Mouse (Mus musculus): ENCODE measurements around the gene Gpatch3. TPM values are rescaled to one million over a fixed set of nuclear protein-coding genes. Genes with fewer than 3 reads are reported as not detected.
A peak's percentile ranks its signal among the peaks of the same experiment; 100 is the strongest.

The Gpatch3 gene
- polyA plus RNA-seq, 1 experiment from 2014 or later = 6.2 TPM

- H3K36me3 ChIP-seq (replicated peaks; ENCODE audit: control insufficient read depth, insufficient read depth) = peaks cover 16% of the 10 kb centered on the region
- H3K27ac ChIP-seq = no peak overlapping the region
- H3K4me3 ChIP-seq (replicated peaks; ENCODE audit: low read length) = peak overlapping the region; percentile 39
- H3K4me1 ChIP-seq (replicated peaks; ENCODE audit: control insufficient read depth, insufficient read depth, low read length) = no peaks in the 10 kb centered on the region
- H3K9ac ChIP-seq = peak overlapping the region; percentile 33; the same call in 1 of the 2 replicates
- ATAC-seq (ENCODE audit: low FRiP score) (no peak), DNase-seq (ENCODE audit: low spot score) (no peak)
- H3K9me3 ChIP-seq (ENCODE audit: control insufficient read depth, low read length) = no peaks in the 10 kb centered on the region
- WGBS = 17% methylated on average over 9 of the region's 9 CpGs
- H3K27me3 ChIP-seq (ENCODE audit: control insufficient read depth, insufficient read depth, low read length) = peaks cover 57% of the 10 kb centered on the region
- H3K4me2 ChIP-seq (replicated peaks) = peak overlapping the region; percentile 70
Measured at GRCm38 (mm10) chr4:133600306-133600705, 25.8 kb downstream of the Gpatch3 start.

- WGBS = 3% methylated on average over 16 of the region's 16 CpGs
- H3K4me2 ChIP-seq (replicated peaks) = peak within 1 kb of the TSS; percentile 17
- no peaks in the 10 kb centered on the region for H3K4me1 ChIP-seq (replicated peaks; ENCODE audit: control insufficient read depth, insufficient read depth, low read length)
- H3K27ac ChIP-seq = no peak within 1 kb of the TSS
- H3K36me3 ChIP-seq (replicated peaks; ENCODE audit: control insufficient read depth, insufficient read depth) = peaks cover 31% of the 10 kb centered on the region
- H3K9me3 ChIP-seq (ENCODE audit: control insufficient read depth, low read length) = no peaks in the 10 kb centered on the region
- no peak for DNase-seq (ENCODE audit: low spot score)
- no peak within 1 kb of the TSS for H3K4me3 ChIP-seq (replicated peaks; ENCODE audit: low read length)
- H3K27me3 ChIP-seq (ENCODE audit: control insufficient read depth, insufficient read depth, low read length) = peaks cover 57% of the 10 kb centered on the region
- no peak for ATAC-seq (ENCODE audit: low FRiP score)
- H3K9ac ChIP-seq = no peak within 1 kb of the TSS
Measured at GRCm38 (mm10) chr4:133601721-133602218, 27.2 kb downstream of the Gpatch3 start, which contains the start of gene Sfn. TSS of gene Sfn (minus strand) at chr4:133602168.

GRCm38 (mm10) chr4:133603056-133603455, 28.5 kb downstream of the Gpatch3 start:
- H3K9ac ChIP-seq = no peak overlapping the region
- H3K4me3 ChIP-seq (replicated peaks; ENCODE audit: low read length) = no peak overlapping the region
- H3K4me1 ChIP-seq (replicated peaks; ENCODE audit: control insufficient read depth, insufficient read depth, low read length) = no peaks in the 10 kb centered on the region
- 97% methylated on average over 5 of the region's 5 CpGs for WGBS
- ATAC-seq (ENCODE audit: low FRiP score) (no peak), DNase-seq (ENCODE audit: low spot score) (no peak)
- no peak overlapping the region for H3K27ac ChIP-seq
- peaks cover 42% of the 10 kb centered on the region for H3K36me3 ChIP-seq (replicated peaks; ENCODE audit: control insufficient read depth, insufficient read depth)
- peaks cover 49% of the 10 kb centered on the region for H3K27me3 ChIP-seq (ENCODE audit: control insufficient read depth, insufficient read depth, low read length)
- no peaks in the 10 kb centered on the region for H3K9me3 ChIP-seq (ENCODE audit: control insufficient read depth, low read length)
- no peak overlapping the region for H3K4me2 ChIP-seq (replicated peaks)

GRCm38 (mm10) chr4:133604175-133604574, 29.6 kb downstream of the Gpatch3 start:
- Histone ChIP-seq H3K9ac (no peak overlapping the region), H3K4me2 (replicated peaks) (no peak overlapping the region), H3K36me3 (replicated peaks; ENCODE audit: control insufficient read depth, insufficient read depth) (peaks cover 52% of the 10 kb centered on the region), H3K4me3 (replicated peaks; ENCODE audit: low read length) (no peak overlapping the region), H3K9me3 (ENCODE audit: control insufficient read depth, low read length) (no peaks in the 10 kb centered on the region), H3K27me3 (ENCODE audit: control insufficient read depth, insufficient read depth, low read length) (peaks cover 37% of the 10 kb centered on the region), H3K4me1 (replicated peaks; ENCODE audit: control insufficient read depth, insufficient read depth, low read length) (no peaks in the 10 kb centered on the region), H3K27ac (no peak overlapping the region)
- no peak for ATAC-seq (ENCODE audit: low FRiP score)
- no peak for DNase-seq (ENCODE audit: low spot score)
- WGBS = 89% methylated on average over 7 of the region's 7 CpGs

GRCm38 (mm10) chr4:133604856-133605255, 30.3 kb downstream of the Gpatch3 start:
- peaks cover 31% of the 10 kb centered on the region for H3K27me3 ChIP-seq (ENCODE audit: control insufficient read depth, insufficient read depth, low read length)
- no peak overlapping the region for H3K4me3 ChIP-seq (replicated peaks; ENCODE audit: low read length)
- no peak overlapping the region for H3K9ac ChIP-seq
- H3K36me3 ChIP-seq (replicated peaks; ENCODE audit: control insufficient read depth, insufficient read depth) = peaks cover 59% of the 10 kb centered on the region
- no peaks in the 10 kb centered on the region for H3K4me1 ChIP-seq (replicated peaks; ENCODE audit: control insufficient read depth, insufficient read depth, low read length)
- no peak overlapping the region for H3K4me2 ChIP-seq (replicated peaks)
- DNase-seq (ENCODE audit: low spot score) (no peak), ATAC-seq (ENCODE audit: low FRiP score) (no peak)
- 56% methylated on average over 6 of the region's 6 CpGs for WGBS
- H3K27ac ChIP-seq = no peak overlapping the region
- no peaks in the 10 kb centered on the region for H3K9me3 ChIP-seq (ENCODE audit: control insufficient read depth, low read length)

- H3K27ac ChIP-seq = no peak overlapping the region
- H3K4me1 ChIP-seq (replicated peaks; ENCODE audit: control insufficient read depth, insufficient read depth, low read length) = no peaks in the 10 kb centered on the region
- no peak for ATAC-seq (ENCODE audit: low FRiP score)
- H3K36me3 ChIP-seq (replicated peaks; ENCODE audit: control insufficient read depth, insufficient read depth) = peaks cover 62% of the 10 kb centered on the region
- H3K9me3 ChIP-seq (ENCODE audit: control insufficient read depth, low read length) = no peaks in the 10 kb centered on the region
- peaks cover 26% of the 10 kb centered on the region for H3K27me3 ChIP-seq (ENCODE audit: control insufficient read depth, insufficient read depth, low read length)
- H3K9ac ChIP-seq = no peak overlapping the region
- no peak for DNase-seq (ENCODE audit: low spot score)
- WGBS = 59% methylated on average over 9 of the region's 9 CpGs
- no peak overlapping the region for H3K4me3 ChIP-seq (replicated peaks; ENCODE audit: low read length)
- no peak overlapping the region for H3K4me2 ChIP-seq (replicated peaks)
Measured at GRCm38 (mm10) chr4:133605330-133605729, 30.8 kb downstream of the Gpatch3 start.

GRCm38 (mm10) chr4:133607284-133607683, 32.7 kb downstream of the Gpatch3 start:
- Histone ChIP-seq H3K4me1 (replicated peaks; ENCODE audit: control insufficient read depth, insufficient read depth, low read length) (no peaks in the 10 kb centered on the region), H3K27me3 (ENCODE audit: control insufficient read depth, insufficient read depth, low read length) (peaks cover 13% of the 10 kb centered on the region), H3K36me3 (replicated peaks; ENCODE audit: control insufficient read depth, insufficient read depth) (peaks cover 74% of the 10 kb centered on the region), H3K4me2 (replicated peaks) (no peak overlapping the region), H3K4me3 (replicated peaks; ENCODE audit: low read length) (no peak overlapping the region), H3K9ac (no peak overlapping the region), H3K27ac (no peak overlapping the region), H3K9me3 (ENCODE audit: control insufficient read depth, low read length) (no peaks in the 10 kb centered on the region)
- no peak for DNase-seq (ENCODE audit: low spot score)
- WGBS = 84% methylated on average over 10 of the region's 10 CpGs
- no peak for ATAC-seq (ENCODE audit: low FRiP score)

- DNase-seq (ENCODE audit: low spot score) (peak; percentile 59), ATAC-seq (ENCODE audit: low FRiP score) (no peak)
- Histone ChIP-seq H3K36me3 (replicated peaks; ENCODE audit: control insufficient read depth, insufficient read depth) (peaks cover 85% of the 10 kb centered on the region), H3K4me3 (replicated peaks; ENCODE audit: low read length) (no peak overlapping the region), H3K9me3 (ENCODE audit: control insufficient read depth, low read length) (no peaks in the 10 kb centered on the region), H3K4me1 (replicated peaks; ENCODE audit: control insufficient read depth, insufficient read depth, low read length) (no peaks in the 10 kb centered on the region), H3K27me3 (ENCODE audit: control insufficient read depth, insufficient read depth, low read length) (no peaks in the 10 kb centered on the region), H3K9ac (no peak overlapping the region), H3K27ac (no peak overlapping the region), H3K4me2 (replicated peaks) (no peak overlapping the region)
- WGBS = 22% methylated on average over 6 of the region's 6 CpGs
Measured at GRCm38 (mm10) chr4:133609719-133610118, 35.2 kb downstream of the Gpatch3 start.

GRCm38 (mm10) chr4:133611815-133612214, 37.3 kb downstream of the Gpatch3 start:
- no peak overlapping the region for H3K27ac ChIP-seq
- peaks cover 80% of the 10 kb centered on the region for H3K36me3 ChIP-seq (replicated peaks; ENCODE audit: control insufficient read depth, insufficient read depth)
- no peaks in the 10 kb centered on the region for H3K27me3 ChIP-seq (ENCODE audit: control insufficient read depth, insufficient read depth, low read length)
- no peaks in the 10 kb centered on the region for H3K4me1 ChIP-seq (replicated peaks; ENCODE audit: control insufficient read depth, insufficient read depth, low read length)
- DNase-seq (ENCODE audit: low spot score) (no peak), ATAC-seq (ENCODE audit: low FRiP score) (no peak)
- H3K4me2 ChIP-seq (replicated peaks) = no peak overlapping the region
- H3K9ac ChIP-seq = no peak overlapping the region
- WGBS = 99% methylated on average over 5 of the region's 5 CpGs
- no peaks in the 10 kb centered on the region for H3K9me3 ChIP-seq (ENCODE audit: control insufficient read depth, low read length)
- H3K4me3 ChIP-seq (replicated peaks; ENCODE audit: low read length) = no peak overlapping the region

- no peak for ATAC-seq (ENCODE audit: low FRiP score)
- H3K9me3 ChIP-seq (ENCODE audit: control insufficient read depth, low read length) = no peaks in the 10 kb centered on the region
- 96% methylated on average over 7 of the region's 7 CpGs for WGBS
- no peak overlapping the region for H3K27ac ChIP-seq
- no peaks in the 10 kb centered on the region for H3K4me1 ChIP-seq (replicated peaks; ENCODE audit: control insufficient read depth, insufficient read depth, low read length)
- DNase-seq (ENCODE audit: low spot score) = no peak
- no peak overlapping the region for H3K4me3 ChIP-seq (replicated peaks; ENCODE audit: low read length)
- peaks cover 74% of the 10 kb centered on the region for H3K36me3 ChIP-seq (replicated peaks; ENCODE audit: control insufficient read depth, insufficient read depth)
- H3K27me3 ChIP-seq (ENCODE audit: control insufficient read depth, insufficient read depth, low read length) = no peaks in the 10 kb centered on the region
- no peak overlapping the region for H3K4me2 ChIP-seq (replicated peaks)
- no peak overlapping the region for H3K9ac ChIP-seq
Measured at GRCm38 (mm10) chr4:133612416-133612815, 37.9 kb downstream of the Gpatch3 start.

All from hindbrain, embryonic 14.5 days (tissue).